Mouse (Mus musculus): ENCODE data around the gene Med27.

DNA sequence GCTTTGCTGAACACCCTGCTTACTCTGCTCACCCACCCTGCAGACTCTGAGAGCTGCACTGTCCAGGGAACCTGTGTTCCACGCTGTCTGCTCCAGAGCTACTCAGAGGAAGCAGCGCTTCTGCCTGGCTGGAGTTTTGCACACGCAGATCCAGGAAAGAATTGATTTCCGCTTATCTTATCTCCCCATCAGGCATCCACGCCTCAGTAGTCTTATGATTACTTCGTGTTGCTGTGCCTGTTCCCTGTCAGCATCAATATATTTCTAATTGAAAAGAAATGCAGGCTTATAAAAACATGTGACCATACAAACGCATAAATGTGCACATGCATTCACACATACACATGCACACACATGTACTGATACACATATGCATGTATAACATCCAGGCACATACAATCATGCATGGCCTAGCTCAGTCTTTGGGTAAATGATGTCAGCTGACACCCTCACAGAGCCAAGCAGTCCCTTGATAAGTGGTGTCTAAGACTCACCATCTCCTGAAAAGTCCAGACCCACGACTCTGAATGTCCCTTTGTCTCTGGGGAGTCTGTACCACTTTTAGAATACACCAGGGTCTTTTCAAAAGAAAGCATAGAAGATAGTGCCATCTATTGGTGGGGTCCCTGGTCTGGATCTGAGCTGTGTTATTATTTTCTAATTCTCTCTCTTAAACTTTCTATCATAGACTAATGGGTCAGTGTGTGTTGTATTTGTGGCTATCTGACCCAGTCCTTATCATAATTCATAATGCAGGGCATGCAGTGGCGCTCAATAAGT lies 225.5 kb downstream of the Med27 start:
- TF ChIP-seq CTCF (IDR thresholded peaks at IDR 0.05; ENCODE audit: low read depth) (no peak), EP300 (IDR thresholded peaks at IDR 0.05; ENCODE audit: low read depth) (no peak)
